Mouse (Mus musculus): ENCODE results near the gene Cdadc1. TPM values are rescaled to one million over a fixed set of nuclear protein-coding genes. Genes with fewer than 3 reads are reported as not detected.

Cdadc1 gene
- polyA plus RNA-seq, 1 experiment from 2014 or later = 36.9 TPM

DNA sequence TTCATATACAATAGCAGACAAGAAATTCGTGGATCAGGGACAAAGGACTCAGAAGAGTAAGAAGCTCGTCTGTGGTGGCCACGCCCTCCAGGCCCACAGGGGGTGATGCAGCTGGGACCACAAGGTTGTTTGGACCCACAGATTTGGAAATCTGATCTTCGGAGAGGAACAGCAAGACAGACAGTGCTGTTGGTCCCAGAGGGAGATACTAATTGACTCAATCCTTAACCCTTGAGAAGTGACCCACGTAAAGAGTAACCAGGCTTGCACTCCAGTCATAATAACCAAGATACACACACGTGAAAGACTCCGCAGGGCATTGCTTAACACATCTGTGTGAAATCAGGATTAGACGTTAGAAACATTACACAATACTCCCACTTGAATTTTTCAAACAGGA, 5.9 kb downstream of the Cdadc1 start:
- Histone ChIP-seq H3K9ac (ENCODE audit: low read length) (no peak overlapping the region), H3K4me3 (ENCODE audit: control insufficient read depth in 1 of 2, insufficient read depth in 1 of 2, low read depth in 1 of 2, low read length in 2 of 2) (no peak overlapping the region), H3K4me2 (ENCODE audit: low read length) (no peak overlapping the region), H3K4me1 (ENCODE audit: control insufficient read depth in 2 of 2, insufficient read depth in 2 of 2, low read length in 2 of 2) (peaks cover 2 to 3% of the 10 kb centered on the region in 2 experiments), H3K27ac (replicated peaks in 1 of 2; ENCODE audit: control insufficient read depth in 1 of 2, insufficient read depth in 1 of 2, low read depth in 2 of 2, low read length in 2 of 2) (no peak overlapping the region), H3K27me3 (ENCODE audit: control insufficient read depth, insufficient read depth, low read length) (no peaks in the 10 kb centered on the region), H3K36me3 (ENCODE audit: control insufficient read depth, insufficient read depth, low read length) (peaks cover 70% of the 10 kb centered on the region), H3K9me3 (ENCODE audit: control insufficient read depth, low read length) (no peaks in the 10 kb centered on the region)
- 83% methylated on average over 8 of the region's 8 CpGs for WGBS
- no peak for ATAC-seq (ENCODE audit: insufficient number of reproducible peaks, insufficient read depth, low FRiP score, low read depth)

DNA sequence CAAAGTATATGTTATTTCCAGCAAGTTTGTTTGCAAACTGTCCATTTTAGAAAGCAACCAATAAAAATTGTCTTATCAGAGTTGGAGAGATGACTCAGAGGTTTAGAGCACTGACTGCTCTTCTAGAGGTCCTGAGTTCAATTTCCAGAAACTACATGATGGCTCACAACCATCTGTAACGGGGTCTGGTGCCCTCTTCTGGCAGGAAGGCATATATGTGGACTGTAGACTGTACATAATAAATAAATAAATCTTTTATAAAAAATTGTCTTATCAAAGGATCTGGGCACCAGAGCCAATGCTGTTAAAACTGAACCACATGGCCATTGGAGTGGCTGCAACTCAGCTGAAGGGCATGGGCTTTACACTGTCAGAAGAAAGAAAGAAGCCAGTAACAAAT, 7.1 kb downstream of the Cdadc1 start:
- Histone ChIP-seq H3K27ac (replicated peaks in 1 of 2; ENCODE audit: control insufficient read depth in 1 of 2, insufficient read depth in 1 of 2, low read depth in 2 of 2, low read length in 2 of 2) (no peak overlapping the region), H3K9me3 (ENCODE audit: control insufficient read depth, low read length) (no peaks in the 10 kb centered on the region), H3K9ac (ENCODE audit: low read length) (no peak overlapping the region), H3K4me3 (ENCODE audit: control insufficient read depth in 1 of 2, insufficient read depth in 1 of 2, low read depth in 1 of 2, low read length in 2 of 2) (no peak overlapping the region), H3K36me3 (ENCODE audit: control insufficient read depth, insufficient read depth, low read length) (peaks cover 78% of the 10 kb centered on the region), H3K4me1 (ENCODE audit: control insufficient read depth in 2 of 2, insufficient read depth in 2 of 2, low read length in 2 of 2) (no peaks in the 10 kb centered on the region), H3K27me3 (ENCODE audit: control insufficient read depth, insufficient read depth, low read length) (no peaks in the 10 kb centered on the region), H3K4me2 (ENCODE audit: low read length) (no peak overlapping the region)
- WGBS = 76% methylated on average over 1 of the region's 1 CpGs
- ATAC-seq (ENCODE audit: insufficient number of reproducible peaks, insufficient read depth, low FRiP score, low read depth) = no peak

DNA sequence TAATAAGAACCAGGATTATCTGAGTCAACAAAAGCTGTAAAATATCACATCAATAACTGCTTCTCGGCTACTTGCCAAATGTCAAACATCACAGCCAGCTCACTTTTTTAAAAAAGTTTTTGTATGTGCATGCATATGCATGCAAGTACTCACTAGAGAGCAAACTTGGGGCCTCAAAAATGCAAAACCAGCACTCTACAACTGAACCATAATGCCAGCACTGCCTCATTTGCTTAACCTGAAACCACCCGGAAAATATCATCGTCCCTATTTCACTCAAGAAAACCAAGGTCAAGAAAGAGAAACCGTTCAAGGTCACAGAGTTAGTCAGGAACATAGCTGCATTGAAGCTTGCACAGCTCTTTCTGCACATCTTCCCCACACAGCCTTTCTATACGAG, 21.4 kb downstream of the Cdadc1 start:
- Histone ChIP-seq H3K4me1 (ENCODE audit: control insufficient read depth in 2 of 2, insufficient read depth in 2 of 2, low read length in 2 of 2) (peaks cover 4 to 5% of the 10 kb centered on the region in 2 experiments; a peak in 2 of 4 replicates), H3K36me3 (ENCODE audit: control insufficient read depth, insufficient read depth, low read length) (peaks cover 39% of the 10 kb centered on the region), H3K27me3 (ENCODE audit: control insufficient read depth, insufficient read depth, low read length) (no peaks in the 10 kb centered on the region), H3K9ac (ENCODE audit: low read length) (no peak overlapping the region), H3K4me3 (ENCODE audit: control insufficient read depth in 1 of 2, insufficient read depth in 1 of 2, low read depth in 1 of 2, low read length in 2 of 2) (no peak overlapping the region), H3K4me2 (ENCODE audit: low read length) (no peak overlapping the region), H3K27ac (replicated peaks in 1 of 2; ENCODE audit: control insufficient read depth in 1 of 2, insufficient read depth in 1 of 2, low read depth in 2 of 2, low read length in 2 of 2) (no peak overlapping the region), H3K9me3 (ENCODE audit: control insufficient read depth, low read length) (no peaks in the 10 kb centered on the region)
- no peak for ATAC-seq (ENCODE audit: insufficient number of reproducible peaks, insufficient read depth, low FRiP score, low read depth)
- 87% methylated on average over 5 of the region's 5 CpGs for WGBS

DNA sequence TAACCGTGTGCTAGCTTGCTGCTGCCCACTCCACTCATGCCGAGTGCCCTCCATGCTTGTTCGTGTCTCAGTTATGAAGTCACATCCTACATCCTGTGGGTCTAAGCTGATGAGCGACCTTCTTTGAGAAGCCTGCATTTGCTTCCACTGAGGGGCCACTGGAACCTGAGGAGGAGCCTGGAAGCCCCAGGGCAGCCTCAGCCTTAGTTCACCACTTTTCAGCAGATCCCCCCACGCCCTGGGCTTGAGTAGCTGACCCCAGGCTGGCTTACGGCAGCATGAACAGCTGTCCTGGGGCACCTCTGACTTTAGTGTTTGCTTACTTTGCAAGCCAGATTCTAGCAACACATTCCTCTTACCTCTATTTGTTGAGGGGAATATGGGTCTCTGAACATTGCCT, 31.0 kb downstream of the Cdadc1 start:
- H3K4me1 ChIP-seq (ENCODE audit: control insufficient read depth in 2 of 2, insufficient read depth in 2 of 2, low read length in 2 of 2) = no peaks in the 10 kb centered on the region
- H3K27me3 ChIP-seq (ENCODE audit: control insufficient read depth, insufficient read depth, low read length) = no peaks in the 10 kb centered on the region
- no peak overlapping the region for H3K4me3 ChIP-seq (ENCODE audit: control insufficient read depth in 1 of 2, insufficient read depth in 1 of 2, low read depth in 1 of 2, low read length in 2 of 2)
- H3K4me2 ChIP-seq (ENCODE audit: low read length) = no peak overlapping the region
- H3K36me3 ChIP-seq (ENCODE audit: control insufficient read depth, insufficient read depth, low read length) = peaks cover 38% of the 10 kb centered on the region
- no peaks in the 10 kb centered on the region for H3K9me3 ChIP-seq (ENCODE audit: control insufficient read depth, low read length)
- no peak overlapping the region for H3K9ac ChIP-seq (ENCODE audit: low read length)
- WGBS = 77% methylated on average over 6 of the region's 6 CpGs
- no peak for ATAC-seq (ENCODE audit: insufficient number of reproducible peaks, insufficient read depth, low FRiP score, low read depth)
- H3K27ac ChIP-seq (replicated peaks in 1 of 2; ENCODE audit: control insufficient read depth in 1 of 2, insufficient read depth in 1 of 2, low read depth in 2 of 2, low read length in 2 of 2) = no peak overlapping the region

DNA sequence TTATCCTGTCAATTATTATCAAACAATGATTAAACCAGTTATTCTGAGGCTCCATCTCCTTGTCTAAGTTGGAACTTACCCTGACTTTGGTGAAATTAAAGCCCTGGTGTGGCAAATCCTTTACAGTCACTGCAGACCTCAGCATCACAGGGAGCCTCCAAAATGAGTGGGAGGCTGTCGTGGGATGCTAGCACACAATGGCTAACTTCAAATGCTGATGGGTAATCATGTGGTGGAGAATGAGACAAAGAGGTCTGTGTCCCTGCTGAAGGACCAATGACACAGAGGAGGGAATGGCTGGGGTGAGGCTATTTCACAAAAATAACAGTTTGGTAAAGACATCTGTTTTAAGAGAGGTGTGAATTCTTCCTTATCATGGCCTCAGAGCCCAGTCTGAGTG, 39.9 kb downstream of the Cdadc1 start:
- 69% methylated on average over 1 of the region's 1 CpGs for WGBS
- Histone ChIP-seq H3K36me3 (ENCODE audit: control insufficient read depth, insufficient read depth, low read length) (no peaks in the 10 kb centered on the region), H3K4me2 (ENCODE audit: low read length) (no peak overlapping the region), H3K4me1 (ENCODE audit: control insufficient read depth in 2 of 2, insufficient read depth in 2 of 2, low read length in 2 of 2) (peaks cover 4 to 5% of the 10 kb centered on the region in 2 experiments; a peak in 2 of 4 replicates), H3K9me3 (ENCODE audit: control insufficient read depth, low read length) (no peaks in the 10 kb centered on the region), H3K27me3 (ENCODE audit: control insufficient read depth, insufficient read depth, low read length) (no peaks in the 10 kb centered on the region), H3K27ac (replicated peaks in 1 of 2; ENCODE audit: control insufficient read depth in 1 of 2, insufficient read depth in 1 of 2, low read depth in 2 of 2, low read length in 2 of 2) (no peak overlapping the region), H3K4me3 (ENCODE audit: control insufficient read depth in 1 of 2, insufficient read depth in 1 of 2, low read depth in 1 of 2, low read length in 2 of 2) (no peak overlapping the region), H3K9ac (ENCODE audit: low read length) (no peak overlapping the region)
- no peak for ATAC-seq (ENCODE audit: insufficient number of reproducible peaks, insufficient read depth, low FRiP score, low read depth)

DNA sequence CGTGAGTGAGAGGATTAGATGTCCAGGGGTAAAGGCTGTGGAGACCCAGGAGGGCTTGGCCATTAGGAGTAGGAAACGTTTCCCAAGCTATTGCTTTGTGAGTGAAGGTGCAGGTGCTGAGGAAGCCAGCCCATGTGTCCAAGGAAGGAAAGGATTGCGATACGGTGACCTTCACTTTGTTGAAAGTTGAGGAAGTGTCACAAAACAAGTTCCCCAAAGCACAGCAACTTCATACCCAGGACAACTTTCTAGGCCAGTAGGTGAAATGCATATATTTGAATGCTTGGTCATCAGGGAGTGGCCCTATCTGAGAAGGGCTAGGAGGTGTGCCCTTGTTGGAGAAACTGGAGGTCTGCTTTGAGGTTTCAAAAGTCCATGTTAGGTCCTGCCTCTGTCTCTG, 40.7 kb downstream of the Cdadc1 start:
- Histone ChIP-seq H3K9ac (ENCODE audit: low read length) (no peak overlapping the region), H3K27ac (replicated peaks in 1 of 2; ENCODE audit: control insufficient read depth in 1 of 2, insufficient read depth in 1 of 2, low read depth in 2 of 2, low read length in 2 of 2) (no peak overlapping the region), H3K4me2 (ENCODE audit: low read length) (no peak overlapping the region), H3K4me3 (ENCODE audit: control insufficient read depth in 1 of 2, insufficient read depth in 1 of 2, low read depth in 1 of 2, low read length in 2 of 2) (no peak overlapping the region), H3K9me3 (ENCODE audit: control insufficient read depth, low read length) (no peaks in the 10 kb centered on the region), H3K27me3 (ENCODE audit: control insufficient read depth, insufficient read depth, low read length) (no peaks in the 10 kb centered on the region), H3K36me3 (ENCODE audit: control insufficient read depth, insufficient read depth, low read length) (no peaks in the 10 kb centered on the region), H3K4me1 (ENCODE audit: control insufficient read depth in 2 of 2, insufficient read depth in 2 of 2, low read length in 2 of 2) (peaks cover 4 to 5% of the 10 kb centered on the region in 2 experiments; a peak in 2 of 4 replicates)
- ATAC-seq (ENCODE audit: insufficient number of reproducible peaks, insufficient read depth, low FRiP score, low read depth) = no peak
- 68% methylated on average over 4 of the region's 4 CpGs for WGBS

DNA sequence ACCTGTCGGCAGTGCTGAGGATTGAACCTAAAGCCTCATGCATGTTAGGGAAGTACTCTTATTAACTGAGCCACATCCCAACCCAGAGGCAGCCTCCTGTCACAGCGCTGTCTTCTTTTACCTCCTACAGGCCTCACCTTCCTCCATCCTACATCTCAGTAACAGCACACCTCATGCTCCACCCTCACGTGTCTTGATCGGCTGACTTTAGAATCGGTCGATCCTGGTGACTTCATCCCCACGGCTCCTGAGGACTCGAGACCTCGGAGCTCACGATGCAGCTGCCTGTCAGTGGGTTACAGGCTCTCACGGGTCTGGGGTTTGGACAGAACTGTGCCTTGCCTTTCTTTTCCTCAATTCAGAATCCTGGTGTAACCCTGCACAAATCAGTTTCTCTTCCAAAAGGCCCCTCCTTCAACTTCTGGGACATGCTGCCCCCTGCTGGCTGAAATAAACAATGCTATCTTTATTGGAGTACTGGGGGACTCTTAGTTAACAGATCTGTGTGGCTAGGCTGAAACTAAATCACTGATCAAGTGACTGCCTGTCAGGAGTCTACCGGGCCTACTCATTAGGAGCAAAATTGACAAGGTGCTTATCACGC, 41.7 kb downstream of the Cdadc1 start:
- 48% methylated on average over 13 of the region's 13 CpGs for WGBS
- Histone ChIP-seq H3K4me1 (ENCODE audit: control insufficient read depth in 2 of 2, insufficient read depth in 2 of 2, low read length in 2 of 2) (peaks cover 4 to 10% of the 10 kb centered on the region in 2 experiments; a peak in 2 of 4 replicates), H3K27me3 (ENCODE audit: control insufficient read depth, insufficient read depth, low read length) (no peaks in the 10 kb centered on the region), H3K4me3 (ENCODE audit: control insufficient read depth in 1 of 2, insufficient read depth in 1 of 2, low read depth in 1 of 2, low read length in 2 of 2) (peak overlapping the region in 1 of 2 experiments; percentile 15; a peak in 1 of 4 replicates), H3K9me3 (ENCODE audit: control insufficient read depth, low read length) (no peaks in the 10 kb centered on the region), H3K27ac (replicated peaks in 1 of 2; ENCODE audit: control insufficient read depth in 1 of 2, insufficient read depth in 1 of 2, low read depth in 2 of 2, low read length in 2 of 2) (no peak overlapping the region), H3K4me2 (ENCODE audit: low read length) (peak overlapping the region; percentile 48), H3K9ac (ENCODE audit: low read length) (no peak overlapping the region), H3K36me3 (ENCODE audit: control insufficient read depth, insufficient read depth, low read length) (no peaks in the 10 kb centered on the region)
- ATAC-seq (ENCODE audit: insufficient number of reproducible peaks, insufficient read depth, low FRiP score, low read depth) = no peak

DNA sequence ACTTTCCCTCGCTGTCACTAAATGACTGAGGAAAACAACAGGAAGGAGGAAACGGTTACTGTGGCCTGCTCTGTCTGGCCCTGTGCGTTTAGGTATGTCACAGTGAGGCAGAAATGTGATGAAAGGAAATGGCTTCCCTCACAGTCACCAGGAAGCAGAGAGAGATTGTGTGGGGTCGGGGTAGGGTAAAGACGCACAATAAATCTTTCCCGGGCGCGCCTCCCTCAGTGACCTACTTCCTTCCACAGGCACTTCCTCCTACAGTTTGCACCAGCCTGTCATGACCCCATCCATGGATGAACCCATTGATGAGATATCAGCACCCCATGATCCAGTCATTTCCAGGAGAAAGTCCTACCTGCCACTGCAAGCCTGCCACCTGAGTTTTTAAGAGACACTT, 42.7 kb downstream of the Cdadc1 start:
- Histone ChIP-seq H3K9ac (ENCODE audit: low read length) (no peak overlapping the region), H3K4me2 (ENCODE audit: low read length) (no peak overlapping the region), H3K27ac (replicated peaks in 1 of 2; ENCODE audit: control insufficient read depth in 1 of 2, insufficient read depth in 1 of 2, low read depth in 2 of 2, low read length in 2 of 2) (no peak overlapping the region), H3K9me3 (ENCODE audit: control insufficient read depth, low read length) (no peaks in the 10 kb centered on the region), H3K4me1 (ENCODE audit: control insufficient read depth in 2 of 2, insufficient read depth in 2 of 2, low read length in 2 of 2) (peaks cover 4 to 10% of the 10 kb centered on the region in 2 experiments; a peak in 2 of 4 replicates), H3K27me3 (ENCODE audit: control insufficient read depth, insufficient read depth, low read length) (no peaks in the 10 kb centered on the region), H3K36me3 (ENCODE audit: control insufficient read depth, insufficient read depth, low read length) (no peaks in the 10 kb centered on the region), H3K4me3 (ENCODE audit: control insufficient read depth in 1 of 2, insufficient read depth in 1 of 2, low read depth in 1 of 2, low read length in 2 of 2) (no peak overlapping the region)
- 33% methylated on average over 8 of the region's 8 CpGs for WGBS
- no peak for ATAC-seq (ENCODE audit: insufficient number of reproducible peaks, insufficient read depth, low FRiP score, low read depth)

Measured in heart, embryonic 14.5 days (tissue).